Mouse (Mus musculus) CH12.LX (cell line): ENCODE results near the gene Senp8. TPM values are rescaled to one million over a fixed set of nuclear protein-coding genes. Genes with fewer than 3 reads are reported as not detected.

ENCODE experiments used
- DNase-seq: peaks from one replicate; pipeline ENCODE4 v3.0.0-alpha.2; 2013; ENCODE audit errors: extremely low read depth
- H3K27ac ChIP-seq: 2 replicates; pipeline ENCODE4 v1.5.1; 2012; ENCODE audit warnings: low read depth, mild to moderate bottlenecking, control low read depth, moderate library complexity; ENCODE audit not compliant: insufficient read depth
- H3K27me3 ChIP-seq: replicated peaks from 2 replicates; pipeline ENCODE3; 2012; ENCODE audit warnings: inconsistent platforms
- H3K36me3 ChIP-seq, 2 experiments: replicated peaks in 1 of 2; 2 replicates each; pipeline versions ENCODE3 to v1.6.1; 2012; ENCODE audit warnings: inconsistent platforms in 1 of 2, low read length in 1 of 2, mild to moderate bottlenecking in 1 of 2, mixed read lengths in 1 of 2, moderate library complexity in 1 of 2; ENCODE audit not compliant: control insufficient read depth in 1 of 2, insufficient read depth in 1 of 2
- H3K4me1 ChIP-seq, 2 experiments: 2 replicates each; pipeline ENCODE4 v1.6.1; 2012; ENCODE audit warnings: inconsistent platforms in 1 of 2, moderate library complexity in 1 of 2; ENCODE audit not compliant: insufficient read depth in 2 of 2, control insufficient read depth in 1 of 2
- H3K4me2 ChIP-seq: 2 replicates; pipeline ENCODE4 v1.6.1; 2012; ENCODE audit warnings: low read depth, mild to moderate bottlenecking, control low read depth; ENCODE audit not compliant: poor library complexity, insufficient read depth, severe bottlenecking
- H3K4me3 ChIP-seq, 3 experiments: fragments of 150-350 bp in 1 of 3; sonication (generic) in 1 of 3; replicated peaks in 1 of 3; 2 replicates each; pipeline versions ENCODE3 to v1.5.1; 2011 to 2012; ENCODE audit warnings: low read depth in 2 of 3, low read length in 2 of 3, mild to moderate bottlenecking in 2 of 3, moderate library complexity in 2 of 3, control low read depth in 1 of 3, improper control_type of control experiment in 1 of 3, inconsistent platforms in 1 of 3, mixed read lengths in 1 of 3; ENCODE audit not compliant: poor library complexity in 1 of 3
- H3K79me2 ChIP-seq: replicated peaks from 2 replicates; pipeline ENCODE4 v1.6.1; 2012; ENCODE audit warnings: mild to moderate bottlenecking, moderate library complexity; ENCODE audit not compliant: control insufficient read depth, poor library complexity, insufficient read depth, severe bottlenecking; ENCODE audit errors: extremely low read depth
- H3K9ac ChIP-seq: 2 replicates; pipeline ENCODE4 v1.6.1; 2012; ENCODE audit warnings: low read depth, mild to moderate bottlenecking, control low read depth, moderate library complexity; ENCODE audit not compliant: insufficient read depth
- H3K9me3 ChIP-seq: replicated peaks from 2 replicates; pipeline ENCODE3; 2012; ENCODE audit warnings: low read length, inconsistent platforms, mixed read lengths
- CHD2 ChIP-seq: IDR thresholded peaks from 2 replicates; pipeline ENCODE4 v1.6.1; 2011; ENCODE audit warnings: low read length, improper control_type of control experiment
- CTCF ChIP-seq, 2 experiments: IDR thresholded peaks in 1 of 2; conservative IDR thresholded peaks in 1 of 2; 2 replicates each; pipeline ENCODE4 v1.5.1; 2011 to 2012; ENCODE audit warnings: low read depth in 2 of 2, low read length in 2 of 2, improper control_type of control experiment in 1 of 2, inconsistent platforms in 1 of 2, mild to moderate bottlenecking in 1 of 2, moderate library complexity in 1 of 2
- E2F4 ChIP-seq: IDR thresholded peaks from 2 replicates; pipeline ENCODE4 v1.6.1; 2011; ENCODE audit warnings: low read depth, low read length, improper control_type of control experiment; ENCODE audit not compliant: insufficient replicate concordance
- EP300 ChIP-seq: IDR thresholded peaks from 2 replicates; pipeline ENCODE4 v1.6.1; 2011; ENCODE audit warnings: low read length, improper control_type of control experiment
- ETS1 ChIP-seq: conservative IDR thresholded peaks from 2 replicates; pipeline ENCODE4 v1.6.1; 2012; ENCODE audit warnings: low read depth, mild to moderate bottlenecking, inconsistent platforms, low read length, improper control_type of control experiment, moderate library complexity
- HCFC1 ChIP-seq: IDR thresholded peaks from 2 replicates; pipeline ENCODE4 v1.6.1; 2012; ENCODE audit warnings: low read depth, mild to moderate bottlenecking, inconsistent platforms, low read length, improper control_type of control experiment
- IRF4 ChIP-seq: IDR thresholded peaks from 2 replicates; pipeline ENCODE4 v1.6.1; 2014; ENCODE audit warnings: low read depth, mild to moderate bottlenecking, inconsistent platforms, low read length, improper control_type of control experiment
- MAFK ChIP-seq: IDR thresholded peaks from 2 replicates; pipeline ENCODE4 v1.6.1; 2011; ENCODE audit warnings: low read length, improper control_type of control experiment; ENCODE audit not compliant: insufficient replicate concordance
- MEF2A ChIP-seq: IDR thresholded peaks from 2 replicates; pipeline ENCODE4 v1.6.1; 2014; ENCODE audit warnings: low read depth, mild to moderate bottlenecking, inconsistent platforms, low read length, improper control_type of control experiment, borderline replicate concordance
- MXI1 ChIP-seq: IDR thresholded peaks from 2 replicates; pipeline ENCODE4 v1.6.1; 2011; ENCODE audit warnings: mild to moderate bottlenecking, low read depth, low read length, improper control_type of control experiment
- MYC ChIP-seq: IDR thresholded peaks from 2 replicates; pipeline ENCODE4 v1.6.1; 2011; ENCODE audit warnings: low read depth, mild to moderate bottlenecking, improper control_type of control experiment, low read length
- NELFE ChIP-seq: IDR thresholded peaks from 2 replicates; pipeline ENCODE4 v1.6.1; 2011; ENCODE audit warnings: low read depth, low read length, improper control_type of control experiment
- POLR2A ChIP-seq: IDR thresholded peaks from 2 replicates; pipeline ENCODE4 v1.6.1; 2011; ENCODE audit warnings: low read depth, mild to moderate bottlenecking, improper control_type of control experiment, low read length
- POLR2AphosphoS2 ChIP-seq: IDR thresholded peaks from 2 replicates; pipeline ENCODE4 v1.6.1; 2011; ENCODE audit warnings: low read depth, low read length, improper control_type of control experiment
- RCOR1 ChIP-seq: conservative IDR thresholded peaks from 2 replicates; pipeline ENCODE4 v1.6.1; 2012; ENCODE audit warnings: low read depth, mild to moderate bottlenecking, inconsistent platforms, low read length, improper control_type of control experiment
- SIN3A ChIP-seq: IDR thresholded peaks from 2 replicates; pipeline ENCODE4 v1.6.1; 2012; ENCODE audit warnings: low read length, improper control_type of control experiment, inconsistent platforms
- SMC3 ChIP-seq: IDR thresholded peaks from 2 replicates; pipeline ENCODE4 v1.6.1; 2011; ENCODE audit warnings: low read depth, low read length, improper control_type of control experiment
- TBP ChIP-seq: conservative IDR thresholded peaks from 2 replicates; pipeline ENCODE4 v1.6.1; 2011; ENCODE audit warnings: low read depth, low read length, improper control_type of control experiment
- USF1 ChIP-seq: IDR thresholded peaks from 2 replicates; pipeline ENCODE4 v1.6.1; 2014; ENCODE audit warnings: low read depth, mild to moderate bottlenecking, inconsistent platforms, low read length, improper control_type of control experiment
- USF2 ChIP-seq: conservative IDR thresholded peaks from 2 replicates; pipeline ENCODE4 v1.6.1; 2011; ENCODE audit warnings: low read depth, low read length, improper control_type of control experiment
- ZC3H11A ChIP-seq: IDR thresholded peaks from 2 replicates; pipeline ENCODE4 v1.6.1; 2012; ENCODE audit warnings: low read depth, mild to moderate bottlenecking, inconsistent platforms, low read length, improper control_type of control experiment
- ZMIZ1 ChIP-seq: IDR thresholded peaks from 2 replicates; pipeline ENCODE4 v1.6.1; 2012; ENCODE audit warnings: low read depth, mild to moderate bottlenecking, inconsistent platforms, low read length, improper control_type of control experiment
- ZNF384 ChIP-seq: IDR thresholded peaks from 2 replicates; pipeline ENCODE4 v1.6.1; 2012; ENCODE audit warnings: low read depth, low read length, improper control_type of control experiment, inconsistent platforms
- dilution Hi-C: fragments of 300-500 bp; cut with MboI; formaldehyde crosslinking; loops from 2 replicates; pipeline ENCODE4 v1.14.3; 2020; ENCODE audit warnings: low sequenced_read_pairs; ENCODE audit not compliant: extremely low pct_unique_long_range_greater_than_20kb, extremely low pct_ligation_motif_present
- in situ Hi-C: fragments of 300-500 bp; cut with MboI; formaldehyde crosslinking; loops from 3 replicates; pipeline ENCODE4 v1.14.3; 2019; ENCODE audit warnings: low sequenced_read_pairs, low pct_ligation_motif_present, low pct_unique_long_range_greater_than_20kb, mixed read lengths
- polyA plus RNA-seq: library from polyadenylated mRNA; unstranded; fragments of >175 nt; gene quantifications from 2 replicates; pipeline ENCODE4 v1.2.1, GENCODE M21; 2012; ENCODE audit warnings: low read depth; ENCODE audit not compliant: insufficient read length
- total RNA-seq, 2 experiments: library from RNA; depleted of rRNA; stranded (reverse); fragments of 300-350 nt in 1 of 2; fragments of >200 nt in 1 of 2; gene quantifications; 2 replicates each; pipeline ENCODE4 v1.2.3; 2012 to 2014

The Senp8 gene
- total and polyA plus RNA-seq, 3 experiments, result 5.2 to 8.5 (median 6.1) TPM

DNA sequence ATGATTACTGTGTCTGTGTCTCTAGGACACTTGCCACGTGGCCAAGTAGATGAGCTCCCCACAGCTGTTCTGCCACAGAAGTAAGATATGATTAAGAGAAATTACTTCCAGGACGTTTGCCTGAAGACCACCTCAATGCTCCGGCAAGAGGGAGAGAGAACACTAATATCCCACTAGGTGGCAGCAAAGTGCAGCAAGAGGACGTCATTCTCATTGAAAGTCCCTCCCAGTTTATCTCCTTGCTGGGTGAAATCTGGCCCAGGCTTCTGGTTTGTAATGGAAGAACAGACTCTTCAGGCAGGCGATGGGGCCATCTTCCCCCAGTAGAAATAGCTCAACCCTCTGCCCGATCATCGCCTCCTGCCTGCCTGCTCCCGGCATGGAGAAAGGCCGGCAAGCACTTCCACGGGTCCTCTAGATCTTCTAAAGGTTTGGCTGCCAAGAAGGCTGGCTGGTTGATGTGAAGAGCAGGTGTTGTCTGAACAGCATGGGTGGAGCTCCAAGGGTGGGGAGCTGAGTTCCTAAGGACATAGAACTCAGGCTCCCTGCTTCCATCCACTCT lies 27.3 kb downstream of the Senp8 start:
- peaks cover 0 to 8% of the 10 kb centered on the region in 2 experiments; a peak in 2 of 4 replicates for H3K4me1 ChIP-seq
- H3K27ac ChIP-seq, result no peak overlapping the region
- no peaks in the 10 kb centered on the region for H3K79me2 ChIP-seq
- peaks cover 3% of the 10 kb centered on the region for H3K9me3 ChIP-seq
- H3K27me3 ChIP-seq, result peaks cover 14% of the 10 kb centered on the region
- no peak overlapping the region; the same call in 1 of the 2 replicates for H3K4me2 ChIP-seq
- no peaks in the 10 kb centered on the region for H3K36me3 ChIP-seq
- peak; percentile 83 for DNase-seq
- in situ Hi-C loops (loop anchor here (5.0 kb wide), 1 partner anchor 234 kb away; no protein-coding TSS in a partner anchor), dilution Hi-C loops (no loop called here)
- H3K4me3 ChIP-seq, result no peak overlapping the region
- TF ChIP-seq IRF4, result peak; percentile 77; the same call in 1 of the 2 replicates
- no peak for TF ChIP-seq MAFK
- TF ChIP-seq HCFC1, result no peak
- no peak for TF ChIP-seq EP300
- TF ChIP-seq USF2, result no peak
- no peak for TF ChIP-seq USF1
- TF ChIP-seq NELFE, result 0 out of 2 replicates have a peak, but pooled peaks have one; percentile 40
- no peak for TF ChIP-seq E2F4
- TF ChIP-seq MEF2A, result no peak
- TF ChIP-seq ZC3H11A, result peak; percentile 8; the same call in 1 of the 2 replicates
- no peak for TF ChIP-seq ZNF384
- TF ChIP-seq SIN3A, result no peak
- TF ChIP-seq ETS1, result no peak
- no peak for TF ChIP-seq RCOR1
- peak; percentile 79 to 96 for TF ChIP-seq CTCF (conservative IDR thresholded peaks at IDR 0.05 in 1 of 2, IDR thresholded peaks at IDR 0.05 in 1 of 2; ENCODE audit: low read depth in 2 of 2, low read length in 2 of 2)
- no peak for TF ChIP-seq ZMIZ1
- no peak for TF ChIP-seq MYC
- TF ChIP-seq TBP, result no peak
- peak; percentile 86 for TF ChIP-seq SMC3
- no peak for TF ChIP-seq MXI1
- TF ChIP-seq CHD2, result no peak
- no peak for TF ChIP-seq POLR2AphosphoS2
- TF ChIP-seq, all 38 proteins: peak for 5
- no peak overlapping the region for H3K9ac ChIP-seq

- Histone ChIP-seq H3K4me2 (no peak overlapping the region), H3K27me3 (peaks cover 14% of the 10 kb centered on the region), H3K36me3 (no peaks in the 10 kb centered on the region), H3K27ac (no peak overlapping the region), H3K4me3 (no peak overlapping the region), H3K4me1 (peaks cover 0 to 8% of the 10 kb centered on the region in 2 experiments; a peak in 2 of 4 replicates), H3K79me2 (no peaks in the 10 kb centered on the region), H3K9ac (no peak overlapping the region), H3K9me3 (peaks cover 3% of the 10 kb centered on the region)
- in situ Hi-C loops, result loop anchor here (5.0 kb wide), 1 partner anchor 236 kb away; no protein-coding TSS in a partner anchor
- DNase-seq, result no peak
- TF ChIP-seq MEF2A (no peak), SIN3A (no peak), POLR2A (no peak), MAFK (peak; percentile 80), HCFC1 (no peak), ZNF384 (no peak)
- dilution Hi-C loops, result no loop called here
These were observed 29.4 kb downstream of the Senp8 start for GRCm38 (mm10) chr9:59721144-59721543.
